Mouse (Mus musculus) liver, embryonic 15.5 days (tissue): ENCODE measurements around the gene Ackr4. TPM values are rescaled to one million over a fixed set of nuclear protein-coding genes. Genes with fewer than 3 reads are reported as not detected.

Experiments
- ATAC-seq: fragments of 200-750 bp; cut with Nextera tagmentation; 2 replicates; pipeline ENCODE4 v1.8.0; 2017; ENCODE audit warnings: moderate number of reproducible peaks, mild to moderate bottlenecking, moderate library complexity; ENCODE audit not compliant: insufficient read depth
- H3K27ac ChIP-seq: fragments of 300-500 bp; sonication (generic); replicated peaks from 2 replicates; pipeline ENCODE4 v1.5.1; 2015; ENCODE audit warnings: mild to moderate bottlenecking, inconsistent platforms
- H3K27me3 ChIP-seq: fragments of 300-500 bp; sonication (generic); 2 replicates; pipeline ENCODE4 v1.6.1; 2015; ENCODE audit warnings: mild to moderate bottlenecking, inconsistent platforms
- H3K36me3 ChIP-seq: fragments of 300-500 bp; sonication (generic); replicated peaks from 2 replicates; pipeline ENCODE4 v1.6.1; 2015; ENCODE audit warnings: moderate library complexity, mild to moderate bottlenecking, inconsistent platforms
- H3K4me1 ChIP-seq: fragments of 300-500 bp; sonication (generic); replicated peaks from 2 replicates; pipeline ENCODE4 v1.6.1; 2015; ENCODE audit warnings: inconsistent platforms
- H3K4me2 ChIP-seq: fragments of 300-500 bp; sonication (generic); 2 replicates; pipeline ENCODE4 v1.6.1; 2015; ENCODE audit warnings: moderate library complexity, mild to moderate bottlenecking, inconsistent platforms
- H3K4me3 ChIP-seq: fragments of 300-500 bp; sonication (generic); replicated peaks from 2 replicates; pipeline ENCODE4 v1.5.1; 2015; ENCODE audit warnings: mild to moderate bottlenecking, inconsistent platforms
- H3K9ac ChIP-seq: fragments of 300-500 bp; sonication (generic); 2 replicates; pipeline ENCODE4 v1.6.1; 2015; ENCODE audit warnings: moderate library complexity, mild to moderate bottlenecking, inconsistent platforms
- H3K9me3 ChIP-seq: fragments of 300-500 bp; sonication (generic); replicated peaks from 2 replicates; pipeline ENCODE4 v1.6.1; 2016; ENCODE audit warnings: inconsistent platforms
- WGBS: fragments of 180-500 bp; shearing (Covaris S2); methylation state at CpG from one replicate; pipeline ENCODE4 v1.1.7; 2015; ENCODE audit warnings: mixed read lengths; ENCODE audit not compliant: insufficient replicate concordance; 5-methylcytosine and 5-hydroxymethylcytosine counted together
- polyA plus RNA-seq: library from polyadenylated mRNA; unstranded; fragments of >200 nt; fragmentation: Nextera tagmentation; extraction: Ambion mirVana; gene quantifications from 2 replicates; pipeline ENCODE4 v1.2.1, GENCODE M21; 2015

The Ackr4 gene
- polyA plus RNA-seq, 1 experiment from 2014 or later: 0.89 TPM

DNA sequence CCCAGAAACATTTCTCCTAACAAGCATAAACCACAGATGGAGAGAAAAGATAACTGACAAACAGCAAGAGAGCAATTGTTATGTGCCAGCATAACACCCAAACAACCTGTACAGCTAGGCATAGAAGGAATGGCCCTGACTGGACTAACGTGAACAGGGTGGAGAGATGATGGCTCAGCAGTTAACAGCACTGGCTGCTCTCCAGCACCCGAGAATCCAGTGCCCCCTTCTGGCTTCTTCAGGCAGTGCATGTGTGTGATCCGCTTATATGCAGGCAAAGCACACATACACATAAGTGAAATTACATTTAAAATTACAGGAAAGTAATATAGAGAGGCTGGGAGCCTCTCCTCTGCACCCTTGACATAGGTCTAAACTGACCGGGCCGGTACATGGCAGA is 47.4 kb downstream of the Ackr4 start:
- Histone ChIP-seq H3K4me1 (no peaks in the 10 kb centered on the region), H3K36me3 (peaks cover 10% of the 10 kb centered on the region), H3K4me3 (no peak overlapping the region), H3K4me2 (no peak overlapping the region), H3K9me3 (no peaks in the 10 kb centered on the region), H3K27me3 (no peaks in the 10 kb centered on the region), H3K27ac (no peak overlapping the region), H3K9ac (no peak overlapping the region)
- 34% methylated on average over 5 of the region's 5 CpGs for WGBS
- ATAC-seq: no peak

DNA sequence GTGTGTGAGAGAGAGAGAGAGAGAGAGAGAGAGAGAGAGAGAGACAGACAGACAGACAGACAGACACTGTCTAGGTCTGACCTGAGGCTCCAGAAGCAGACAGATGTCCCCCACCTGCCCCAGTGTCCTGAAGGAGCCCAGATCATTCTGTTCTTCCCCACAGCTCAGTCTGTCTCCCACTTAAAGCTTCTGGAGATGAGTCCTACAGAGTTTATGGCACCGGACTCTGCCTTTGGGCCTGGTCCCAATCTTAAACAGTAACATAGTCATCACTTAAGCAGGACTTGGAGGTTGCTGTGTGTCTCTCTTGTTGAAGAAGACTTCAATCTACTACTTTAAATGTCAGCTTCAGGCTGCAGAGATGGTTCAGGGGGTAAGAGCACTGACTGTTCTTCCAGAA is 48.0 kb downstream of the Ackr4 start:
- Histone ChIP-seq H3K4me3 (no peak overlapping the region), H3K27me3 (no peaks in the 10 kb centered on the region), H3K27ac (no peak overlapping the region), H3K9me3 (no peaks in the 10 kb centered on the region), H3K9ac (no peak overlapping the region), H3K36me3 (peaks cover 5% of the 10 kb centered on the region), H3K4me2 (no peak overlapping the region), H3K4me1 (no peaks in the 10 kb centered on the region)
- WGBS: 81% methylated on average over 1 of the region's 1 CpGs
- no peak for ATAC-seq

DNA sequence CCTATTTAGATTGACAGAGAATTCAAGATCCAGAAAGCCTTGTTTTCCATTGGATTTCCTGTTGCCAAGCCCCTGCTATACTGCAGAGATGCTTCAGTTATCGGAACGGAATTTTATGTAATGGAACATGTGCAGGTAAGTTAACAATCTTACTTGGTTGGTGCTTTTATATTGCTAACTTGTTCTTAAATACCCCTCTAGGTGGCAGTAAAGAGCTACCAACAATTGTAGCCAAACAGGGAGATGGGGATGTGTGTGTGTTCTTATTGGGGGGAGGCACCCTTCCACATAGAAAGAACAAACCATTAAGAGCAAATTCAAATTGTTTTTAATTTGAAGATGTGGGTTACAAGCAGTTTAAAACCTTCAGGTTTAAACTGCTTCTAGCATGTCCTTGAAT is 50.9 kb downstream of the Ackr4 start:
- peaks cover 4% of the 10 kb centered on the region; the same call in 1 of the 2 replicates for H3K36me3 ChIP-seq
- 42% methylated on average over 2 of the region's 2 CpGs for WGBS

DNA sequence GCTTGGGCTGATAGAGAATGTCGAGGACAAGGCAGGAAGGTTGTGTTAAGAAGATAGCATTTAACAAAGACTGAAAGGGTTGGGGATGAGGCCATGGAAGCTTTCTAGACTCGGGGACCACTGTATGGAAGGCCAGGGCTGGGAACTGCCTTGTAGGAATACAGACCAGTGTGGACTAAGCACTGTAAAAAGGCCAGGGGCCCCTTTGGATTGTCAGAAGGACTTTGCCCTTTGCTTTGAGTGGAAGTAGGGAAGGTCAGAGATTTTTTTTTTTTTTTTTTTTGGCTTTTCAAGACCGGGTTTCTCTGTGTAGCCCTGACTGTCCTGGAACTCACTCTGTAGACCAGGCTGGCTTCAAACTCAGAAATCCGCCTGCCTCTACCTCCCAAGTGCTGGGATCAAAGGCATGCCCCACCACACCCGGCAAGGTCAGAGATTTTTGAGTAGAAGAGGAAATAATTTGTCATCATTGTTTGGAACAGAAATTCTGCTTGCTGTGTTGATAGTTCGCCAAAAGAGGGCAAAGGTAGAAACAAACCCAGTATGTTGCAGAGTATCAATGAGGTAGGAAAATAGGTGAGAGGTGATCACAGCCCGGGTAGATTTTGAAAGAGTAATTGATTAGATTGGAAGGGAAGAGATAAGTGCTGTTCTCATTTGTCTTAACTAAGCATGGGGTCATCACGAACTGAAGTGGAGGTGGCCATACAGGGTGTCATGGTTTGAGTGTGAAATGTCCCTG is 55.7 kb downstream of the Ackr4 start:
- no peaks in the 10 kb centered on the region for H3K27me3 ChIP-seq
- H3K36me3 ChIP-seq: no peaks in the 10 kb centered on the region
- H3K9me3 ChIP-seq: no peaks in the 10 kb centered on the region
- 50% methylated on average over 8 of the region's 8 CpGs for WGBS
- H3K4me2 ChIP-seq: 0 out of 2 replicates have a peak overlapping the region, but pooled peaks have one; percentile 6
- H3K27ac ChIP-seq: peak overlapping the region; percentile 59
- H3K4me3 ChIP-seq: no peak overlapping the region
- no peak overlapping the region for H3K9ac ChIP-seq
- peak; percentile 74 for ATAC-seq
- no peaks in the 10 kb centered on the region for H3K4me1 ChIP-seq

More for the DNA sequence above, 50.9 kb downstream of the Ackr4 start:
- Histone ChIP-seq H3K27me3 (no peaks in the 10 kb centered on the region), H3K9ac (no peak overlapping the region), H3K27ac (no peak overlapping the region), H3K9me3 (no peaks in the 10 kb centered on the region), H3K4me1 (no peaks in the 10 kb centered on the region), H3K4me3 (no peak overlapping the region), H3K4me2 (no peak overlapping the region)
- no peak for ATAC-seq

DNA sequence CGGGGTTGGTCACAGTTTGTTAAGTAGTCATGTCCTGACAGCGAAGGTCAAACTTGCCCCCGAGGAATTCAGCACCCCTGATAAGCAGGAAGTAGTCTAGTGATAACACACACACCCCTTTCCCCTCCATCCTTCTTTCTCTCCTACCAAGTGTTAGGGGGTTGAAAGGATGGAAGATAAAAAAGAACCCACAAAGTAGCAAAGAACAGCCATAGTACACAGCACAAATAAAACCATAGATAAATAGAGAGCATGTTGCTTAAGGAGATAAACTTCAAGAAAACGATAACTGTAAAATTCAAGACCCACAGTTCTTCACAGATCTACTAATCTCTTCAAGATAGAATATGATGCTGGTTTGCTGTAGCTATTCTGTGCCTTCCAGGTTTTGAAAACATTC is 56.5 kb downstream of the Ackr4 start:
- no peak overlapping the region for H3K4me3 ChIP-seq
- no peaks in the 10 kb centered on the region for H3K4me1 ChIP-seq
- no peak for ATAC-seq
- H3K27me3 ChIP-seq: no peaks in the 10 kb centered on the region
- H3K36me3 ChIP-seq: no peaks in the 10 kb centered on the region
- WGBS: 31% methylated on average over 4 of the region's 4 CpGs
- no peak overlapping the region for H3K27ac ChIP-seq
- H3K9me3 ChIP-seq: no peaks in the 10 kb centered on the region
- no peak overlapping the region for H3K9ac ChIP-seq
- H3K4me2 ChIP-seq: no peak overlapping the region

DNA sequence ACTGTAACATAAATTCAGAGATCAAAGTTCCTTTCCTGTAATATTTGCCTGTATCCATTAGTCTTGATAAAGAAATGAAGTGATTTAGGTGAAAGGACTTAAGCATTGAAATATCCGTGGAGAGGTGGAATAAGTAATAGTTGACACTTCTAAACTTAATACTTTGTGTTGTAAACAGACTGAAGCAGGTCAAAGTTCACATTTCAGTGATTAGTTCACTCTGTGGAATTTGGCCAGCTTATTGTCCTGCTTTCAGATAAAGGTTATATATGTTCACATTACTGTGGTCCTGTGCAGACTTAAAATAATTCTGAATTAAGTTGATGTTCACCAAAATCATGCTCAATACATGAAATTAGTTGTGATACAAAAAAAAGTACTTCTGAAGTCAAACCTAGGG is 62.2 kb downstream of the Ackr4 start:
- Histone ChIP-seq H3K27ac (no peak overlapping the region), H3K27me3 (no peaks in the 10 kb centered on the region), H3K9me3 (no peaks in the 10 kb centered on the region), H3K36me3 (peaks cover 8% of the 10 kb centered on the region; the same call in 1 of the 2 replicates), H3K4me3 (no peak overlapping the region; the same call in 1 of the 2 replicates), H3K4me2 (peak overlapping the region; percentile 15; the same call in 1 of the 2 replicates), H3K4me1 (peaks cover 24% of the 10 kb centered on the region), H3K9ac (no peak overlapping the region)
- no peak for ATAC-seq
- WGBS: 29% methylated on average over 1 of the region's 1 CpGs

DNA sequence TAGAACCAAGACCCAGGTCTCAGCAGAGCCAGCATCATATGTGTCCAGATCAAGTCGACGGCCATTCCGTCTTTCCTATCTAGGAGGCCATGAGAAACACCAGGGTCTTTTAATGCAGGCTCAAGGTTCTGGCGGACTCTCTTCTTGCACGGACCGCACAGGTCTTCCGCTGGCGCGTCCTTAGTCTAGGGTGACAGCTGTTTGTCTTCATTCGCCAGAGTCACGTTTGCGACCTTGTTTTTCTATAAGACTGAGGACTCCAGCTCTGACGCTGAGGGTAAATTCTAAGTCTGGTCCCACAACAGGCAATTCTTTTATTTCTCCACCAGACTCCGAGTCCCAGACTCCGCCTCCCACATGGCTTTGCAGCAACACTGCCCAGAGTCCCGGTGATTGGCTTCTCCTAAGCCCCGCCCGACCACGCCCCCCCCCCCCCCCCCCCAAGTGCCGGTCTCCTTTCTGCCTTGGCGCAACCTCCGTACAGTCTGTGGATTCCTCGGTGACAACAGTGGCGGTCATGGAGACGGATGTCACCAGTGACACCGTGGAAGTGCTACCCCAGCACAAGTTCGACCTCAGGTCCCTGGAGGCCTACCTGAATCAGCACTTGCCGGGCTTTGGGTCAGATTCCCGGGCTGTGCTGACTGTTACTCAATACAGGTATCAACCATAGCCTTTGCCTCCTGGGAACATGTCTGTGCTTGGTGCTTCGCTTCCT is 63.3 kb downstream of the Ackr4 start, which contains the start of gene Acad11:
TSS of gene Acad11 (plus strand) at position 134 of the 718 bp plus-strand sequence.
- no peaks in the 10 kb centered on the region for H3K27me3 ChIP-seq
- H3K9me3 ChIP-seq: no peaks in the 10 kb centered on the region
- under 1% methylated on average over 30 of the region's 30 CpGs for WGBS
- H3K27ac ChIP-seq: peak within 1 kb of the TSS; percentile 74
- H3K4me3 ChIP-seq: peak within 1 kb of the TSS; percentile 71
- H3K9ac ChIP-seq: peak within 1 kb of the TSS; percentile 71
- H3K4me1 ChIP-seq: peaks cover 24% of the 10 kb centered on the region
- peaks cover 10% of the 10 kb centered on the region; the same call in 1 of the 2 replicates for H3K36me3 ChIP-seq
- ATAC-seq: peak; percentile 92
- H3K4me2 ChIP-seq: peak within 1 kb of the TSS; percentile 82

DNA sequence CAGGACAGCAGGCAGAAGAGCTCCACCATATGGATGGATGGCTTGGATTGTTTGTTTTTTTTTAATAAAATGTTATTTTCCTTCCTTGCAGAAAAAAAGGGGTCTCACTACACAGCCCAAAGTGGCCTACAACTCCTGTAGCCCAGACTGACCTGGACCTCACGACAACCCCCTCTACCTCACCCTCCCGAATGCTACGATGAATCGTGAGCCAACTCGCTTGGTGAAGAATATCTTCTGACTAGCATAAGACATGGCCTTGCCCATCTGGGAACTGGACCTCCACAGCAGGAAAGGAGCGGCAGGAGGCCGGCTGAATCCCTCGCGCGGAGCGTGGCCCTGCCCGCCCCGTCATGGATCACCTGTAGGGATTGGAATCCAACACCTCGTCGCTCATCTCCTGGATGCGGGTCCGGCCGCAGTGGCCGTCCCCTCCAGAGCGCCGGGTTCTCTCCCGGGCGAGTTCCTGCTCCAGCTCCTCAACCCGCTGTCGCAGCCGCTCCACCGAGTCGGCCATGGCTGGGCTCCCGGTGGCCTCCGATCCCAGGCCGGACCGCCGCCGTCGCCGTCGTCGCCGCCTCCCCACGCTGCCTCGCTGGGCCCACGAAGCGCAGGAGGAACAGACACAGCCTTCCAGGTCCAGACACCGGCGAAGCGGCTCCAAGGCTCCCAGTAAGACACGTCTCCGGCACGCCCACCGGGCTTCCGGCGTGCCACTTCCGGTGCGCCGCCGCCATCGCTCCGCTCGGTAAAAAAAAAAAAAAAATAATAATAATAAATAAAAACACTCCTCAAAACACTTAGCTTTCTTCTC is 64.1 kb downstream of the Ackr4 start, which contains the start of gene Uba5:
TSS of gene Uba5 (minus strand) at position 705 of the 814 bp plus-strand sequence.
- Histone ChIP-seq H3K27me3 (no peaks in the 10 kb centered on the region), H3K9ac (peak within 1 kb of the TSS; percentile 71), H3K9me3 (no peaks in the 10 kb centered on the region), H3K4me1 (peaks cover 24% of the 10 kb centered on the region), H3K4me2 (peak within 1 kb of the TSS; percentile 82), H3K36me3 (peaks cover 17% of the 10 kb centered on the region), H3K4me3 (peak within 1 kb of the TSS; percentile 71), H3K27ac (peak within 1 kb of the TSS; percentile 74)
- under 1% methylated on average over 59 of the region's 59 CpGs for WGBS
- peak; percentile 75 for ATAC-seq

DNA sequence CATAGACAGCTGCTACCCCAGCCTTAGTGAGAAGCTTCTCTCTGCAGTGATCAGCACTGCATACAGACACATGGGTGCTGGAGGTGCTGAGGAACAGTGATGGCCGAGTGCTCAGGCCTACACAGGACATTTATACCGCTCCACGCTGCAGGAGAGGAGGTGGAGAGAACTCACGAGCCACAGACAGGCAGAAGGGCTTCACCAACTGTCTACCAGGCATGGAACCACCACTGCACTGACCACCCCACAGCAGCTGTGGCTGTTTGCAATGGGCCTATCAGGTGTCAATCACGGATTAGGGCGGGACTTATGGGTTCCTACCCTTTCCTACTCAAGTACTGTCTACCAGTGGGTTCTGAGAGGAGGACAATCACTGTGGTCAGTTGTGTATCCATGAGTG is 75.7 kb downstream of the Ackr4 start:
- H3K9ac ChIP-seq: no peak overlapping the region
- no peaks in the 10 kb centered on the region for H3K9me3 ChIP-seq
- 78% methylated on average over 6 of the region's 6 CpGs for WGBS
- H3K4me2 ChIP-seq: no peak overlapping the region
- no peak for ATAC-seq
- no peak overlapping the region for H3K27ac ChIP-seq
- no peaks in the 10 kb centered on the region for H3K4me1 ChIP-seq
- H3K27me3 ChIP-seq: no peaks in the 10 kb centered on the region
- peaks cover 88% of the 10 kb centered on the region for H3K36me3 ChIP-seq
- H3K4me3 ChIP-seq: no peak overlapping the region

DNA sequence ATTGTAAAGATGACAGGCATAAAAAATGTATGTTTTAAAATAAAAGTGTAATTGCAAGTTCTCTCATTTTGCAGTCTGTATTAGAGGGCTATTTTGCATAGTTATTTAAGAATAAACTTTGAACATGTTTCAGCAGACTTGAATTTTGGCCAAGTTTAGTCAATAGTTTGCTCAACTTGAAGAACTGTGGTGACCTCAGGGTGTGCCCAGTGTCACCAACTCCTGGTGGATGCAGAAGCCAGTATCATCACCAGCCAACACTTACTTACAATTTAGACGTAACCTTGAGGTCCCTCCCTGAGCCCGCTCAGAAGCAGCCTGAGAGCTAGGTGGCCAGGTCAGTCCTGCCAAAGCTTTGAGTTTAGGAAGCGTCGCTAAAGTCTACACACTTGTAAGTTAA is 83.1 kb downstream of the Ackr4 start:
- Histone ChIP-seq H3K27me3 (no peaks in the 10 kb centered on the region), H3K4me3 (no peak overlapping the region), H3K27ac (no peak overlapping the region), H3K4me2 (no peak overlapping the region), H3K4me1 (no peaks in the 10 kb centered on the region), H3K9me3 (no peaks in the 10 kb centered on the region), H3K36me3 (peaks cover 25% of the 10 kb centered on the region), H3K9ac (no peak overlapping the region)
- ATAC-seq: no peak
- WGBS: 66% methylated on average over 4 of the region's 4 CpGs

DNA sequence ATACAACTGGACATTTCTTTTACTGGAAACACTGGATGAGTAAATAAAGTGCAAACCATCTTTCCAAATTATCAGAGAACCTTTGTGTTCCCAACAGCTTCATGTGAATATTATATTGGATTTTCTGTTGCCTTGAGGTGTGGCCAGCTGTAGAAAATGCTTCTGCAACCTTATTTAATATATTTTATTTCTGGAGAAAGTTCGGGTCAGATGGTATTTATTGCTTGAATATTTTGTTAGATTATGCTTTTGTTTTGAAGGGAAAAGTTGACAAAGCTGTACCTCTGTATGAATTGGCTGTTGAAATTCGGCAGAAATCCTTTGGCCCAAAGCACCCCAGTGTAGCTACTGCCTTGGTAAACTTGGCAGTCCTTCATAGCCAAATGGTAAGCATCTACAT is 86.4 kb downstream of the Ackr4 start, which contains the start of gene Gm28305:
TSS of gene Gm28305 (plus strand) at position 301 of the 400 bp plus-strand sequence.
- 42% methylated on average over 2 of the region's 2 CpGs for WGBS
- Histone ChIP-seq H3K4me1 (no peaks in the 10 kb centered on the region), H3K9ac (no peak within 1 kb of the TSS), H3K4me2 (no peak within 1 kb of the TSS), H3K27me3 (no peaks in the 10 kb centered on the region), H3K27ac (no peak within 1 kb of the TSS), H3K36me3 (no peaks in the 10 kb centered on the region), H3K4me3 (no peak within 1 kb of the TSS), H3K9me3 (no peaks in the 10 kb centered on the region)
- ATAC-seq: no peak
